Comparison of ENCODE assay signal across 29 mouse cellular contexts in the genomic region with DNA sequence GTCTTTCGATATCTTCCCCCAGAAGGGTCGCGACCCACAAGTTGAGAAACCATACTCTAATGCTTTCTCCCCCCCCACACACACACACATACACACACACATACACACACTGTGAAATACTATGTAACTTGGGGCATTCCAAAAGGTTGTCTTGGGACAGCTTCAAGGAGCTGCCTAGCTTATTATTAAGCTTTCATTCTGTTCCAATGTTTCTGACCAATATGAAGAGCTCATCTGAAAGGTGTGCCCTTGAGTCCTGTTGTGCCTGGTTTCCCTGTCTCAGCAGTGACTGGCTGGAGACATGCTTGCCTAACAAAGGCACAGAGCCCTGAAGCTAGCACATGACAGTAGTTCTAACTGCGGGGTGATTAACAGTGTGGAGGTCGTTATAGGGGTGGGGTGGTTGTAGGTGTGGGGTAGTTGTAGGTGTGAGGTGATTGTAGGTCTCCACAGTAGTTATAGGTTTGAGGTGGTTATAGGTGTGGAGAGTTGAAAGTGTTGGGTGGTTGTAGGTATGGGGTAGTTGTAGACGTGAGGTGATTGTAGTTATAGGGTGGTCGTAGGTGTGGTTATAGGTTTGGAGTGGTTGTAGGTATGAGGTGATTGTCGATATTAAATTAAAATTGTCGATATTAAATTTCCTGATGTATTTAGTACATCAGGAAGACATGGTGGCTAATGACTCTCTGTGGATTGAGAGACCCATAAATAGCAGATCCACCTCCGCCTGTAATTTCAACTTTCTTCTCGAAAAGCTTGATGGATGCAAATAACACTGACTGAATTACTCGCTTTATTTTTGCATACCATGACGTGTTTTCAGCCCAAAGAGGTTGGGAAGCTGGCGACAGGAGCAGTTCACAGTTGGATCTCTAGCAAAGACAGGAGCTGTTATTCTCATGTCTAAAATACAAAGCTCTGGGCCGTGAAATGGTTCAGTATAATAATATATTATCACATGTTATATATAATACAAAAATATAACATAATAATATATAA.
DNase-seq lines count a peak whose midpoint lies in the region; ATAC-seq lines count a peak whose summit lies in the region.
"Had no signal": no experiment of that assay in that cellular context is flagged by ENCODE, and none has a peak within 500 bp of the region (broad histone marks: within the 10 kb centered on the region; RNA-seq: fewer than 3 reads in every experiment).

No protein-coding gene starts in this region.

- no peak overlapping the region for H3K4me3 ChIP-seq in neural tube, embryonic 13.5 days
- H3K4me3 ChIP-seq in neural tube, embryonic 15.5 days (replicated peaks), result no peak overlapping the region
- H3K4me3 ChIP-seq: embryonic facial prominence, embryonic 13.5 days; forebrain, embryonic 10.5 days; gastrocnemius, adult 2 months; hindbrain, embryonic 15.5 days; limb, embryonic 10.5 days; limb, embryonic 15.5 days; liver, embryonic 13.5 days; midbrain, embryonic 13.5 days had no signal

- H3K4me2 ChIP-seq in neural tube, embryonic 13.5 days, result no peak overlapping the region
- H3K4me2 ChIP-seq in neural tube, embryonic 15.5 days, result no peak overlapping the region
- H3K4me2 ChIP-seq: embryonic facial prominence, embryonic 13.5 days; heart, embryonic 11.5 days; hindbrain, embryonic 15.5 days; limb, embryonic 15.5 days; liver, embryonic 13.5 days; midbrain, embryonic 13.5 days had no signal

- H3K27ac ChIP-seq in neural tube, embryonic 13.5 days (replicated peaks), result no peak overlapping the region
- H3K27ac ChIP-seq in neural tube, embryonic 15.5 days (replicated peaks), result no peak overlapping the region
- H3K27ac ChIP-seq: embryonic facial prominence, embryonic 13.5 days; forebrain, embryonic 10.5 days; gastrocnemius, adult 2 months; hindbrain, embryonic 15.5 days; limb, embryonic 10.5 days; limb, embryonic 15.5 days; liver, embryonic 13.5 days; midbrain, embryonic 13.5 days had no signal

- no peaks in the 10 kb centered on the region for H3K27me3 ChIP-seq in neural tube, embryonic 13.5 days
- no peaks in the 10 kb centered on the region for H3K27me3 ChIP-seq in neural tube, embryonic 15.5 days (replicated peaks)
- H3K27me3 ChIP-seq: embryonic facial prominence, embryonic 13.5 days; hindbrain, embryonic 15.5 days; limb, embryonic 15.5 days; liver, embryonic 13.5 days; midbrain, embryonic 13.5 days had no signal

- H3K9ac ChIP-seq in neural tube, embryonic 13.5 days, result no peak overlapping the region
- no peak overlapping the region for H3K9ac ChIP-seq in neural tube, embryonic 15.5 days (replicated peaks)
- H3K9ac ChIP-seq: embryonic facial prominence, embryonic 13.5 days; forebrain, postnatal 0 days; hindbrain, embryonic 15.5 days; limb, embryonic 15.5 days; liver, embryonic 13.5 days; midbrain, embryonic 13.5 days had no signal

- H3K9me3 ChIP-seq in neural tube, embryonic 13.5 days, result no peaks in the 10 kb centered on the region
- H3K9me3 ChIP-seq in neural tube, embryonic 15.5 days (replicated peaks), result no peaks in the 10 kb centered on the region
- H3K9me3 ChIP-seq: embryonic facial prominence, embryonic 13.5 days; forebrain, embryonic 10.5 days; hindbrain, embryonic 15.5 days; limb, embryonic 10.5 days; limb, embryonic 15.5 days; liver, embryonic 13.5 days; midbrain, embryonic 13.5 days had no signal

- no peaks in the 10 kb centered on the region for H3K36me3 ChIP-seq in neural tube, embryonic 13.5 days
- no peaks in the 10 kb centered on the region for H3K36me3 ChIP-seq in neural tube, embryonic 15.5 days
- H3K36me3 ChIP-seq: embryonic facial prominence, embryonic 13.5 days; hindbrain, embryonic 15.5 days; limb, embryonic 15.5 days; liver, embryonic 13.5 days; midbrain, embryonic 13.5 days had no signal

- DNase-seq in frontal cortex, adult 2 months (ENCODE audit: extremely low spot score in 1 of 2, low spot score in 1 of 2), result peak; percentile 52 to 67
- no peak for DNase-seq in frontal cortex, postnatal 14 days (ENCODE audit: low spot score in 2 of 2)
- DNase-seq in kidney, adult 8-10 months, result peak; percentile 17 to 27
- no peak for DNase-seq in kidney, postnatal 4 days
- no peak for DNase-seq in Muller cell, postnatal 12 days (ENCODE audit: inconsistent ontology term)
- DNase-seq: adrenal gland, postnatal 14 days; cerebellum, adult 11-12 months; cerebellum, adult 9-11 months; forebrain, postnatal 0 days; gastrocnemius, adult 2 months; gastrocnemius, postnatal 36 days; heart, adult 18-20 months; heart, postnatal 36 days; liver, embryonic 13.5 days; lung, adult 18-20 months; lung, postnatal 4 days; right cerebral cortex, postnatal 25 days; thymus, adult 2 months; thymus, postnatal 36 days had no signal

- H3K4me1 ChIP-seq in neural tube, embryonic 13.5 days (replicated peaks), result no peaks in the 10 kb centered on the region
- no peaks in the 10 kb centered on the region for H3K4me1 ChIP-seq in neural tube, embryonic 15.5 days
- H3K4me1 ChIP-seq: embryonic facial prominence, embryonic 13.5 days; hindbrain, embryonic 15.5 days; limb, embryonic 15.5 days; midbrain, embryonic 13.5 days had no signal

- ATAC-seq in neural tube, embryonic 13.5 days (ENCODE audit: low read depth), result peak; percentile 30; the same call in 1 of the 2 replicates
- ATAC-seq in neural tube, embryonic 15.5 days (ENCODE audit: low FRiP score), result no peak
- ATAC-seq: forebrain, postnatal 0 days; lung, postnatal 0 days; midbrain, embryonic 13.5 days had no signal

- 89% methylated on average over 15 of the region's 15 CpGs for WGBS in neural tube, embryonic 13.5 days
- 92% methylated on average over 15 of the region's 15 CpGs for WGBS in neural tube, embryonic 15.5 days

Comparison
In these comparisons a context has a peak if more than half of its experiments do, and no peak if none do; other contexts are left out.
1. DNase-seq: peak in frontal cortex, adult 2 months (2 of 2) and kidney, adult 8-10 months (2 of 2); none in frontal cortex, postnatal 14 days (0 of 2), kidney, postnatal 4 days (0 of 2) and Muller cell, postnatal 12 days (single experiment).